Mouse (Mus musculus): ENCODE results near the gene Ltk. TPM values are rescaled to one million over a fixed set of nuclear protein-coding genes. Genes with fewer than 3 reads are reported as not detected.

The Ltk gene
- polyA plus RNA-seq, 1 experiment from 2014 or later, result 0.14 TPM

GRCm38 (mm10) chr2:119757601-119758100, 2.6 kb downstream of the Ltk start:
- Histone ChIP-seq H3K9ac (peak overlapping the region; percentile 70), H3K4me3 (peak overlapping the region; percentile 62), H3K4me2 (peak overlapping the region; percentile 98), H3K27ac (no peak overlapping the region), H3K36me3 (ENCODE audit: poor library complexity, severe bottlenecking) (no peaks in the 10 kb centered on the region), H3K9me3 (replicated peaks) (no peaks in the 10 kb centered on the region), H3K27me3 (peaks cover 59% of the 10 kb centered on the region), H3K4me1 (peaks cover 14% of the 10 kb centered on the region)
- ATAC-seq, result peak; percentile 48; the same call in 1 of the 2 replicates
- 3% methylated on average over 26 of the region's 31 CpGs for WGBS

GRCm38 (mm10) chr2:119749260-119749659, 11.0 kb downstream of the Ltk start:
- peaks cover 35% of the 10 kb centered on the region for H3K27me3 ChIP-seq
- WGBS, result 81% methylated on average over 13 of the region's 13 CpGs

GRCm38 (mm10) chr2:119747554-119747953, 12.7 kb downstream of the Ltk start:
- H3K4me2 ChIP-seq, result no peak overlapping the region
- H3K27me3 ChIP-seq, result peaks cover 46% of the 10 kb centered on the region
- no peak overlapping the region for H3K4me3 ChIP-seq
- no peak overlapping the region for H3K27ac ChIP-seq
- no peaks in the 10 kb centered on the region for H3K36me3 ChIP-seq (ENCODE audit: poor library complexity, severe bottlenecking)
- no peak for ATAC-seq
- 81% methylated on average over 7 of the region's 7 CpGs for WGBS
- no peak overlapping the region for H3K9ac ChIP-seq
- H3K9me3 ChIP-seq (replicated peaks), result no peaks in the 10 kb centered on the region
- peaks cover 23% of the 10 kb centered on the region for H3K4me1 ChIP-seq

More at GRCm38 (mm10) chr2:119749260-119749659, 11.0 kb downstream of the Ltk start:
- no peak overlapping the region for H3K4me3 ChIP-seq
- no peaks in the 10 kb centered on the region for H3K9me3 ChIP-seq (replicated peaks)
- H3K9ac ChIP-seq, result no peak overlapping the region
- no peak overlapping the region for H3K4me2 ChIP-seq
- peaks cover 6% of the 10 kb centered on the region for H3K4me1 ChIP-seq
- H3K27ac ChIP-seq, result no peak overlapping the region
- no peak for ATAC-seq
- no peaks in the 10 kb centered on the region for H3K36me3 ChIP-seq (ENCODE audit: poor library complexity, severe bottlenecking)

- Histone ChIP-seq H3K4me2 (no peak overlapping the region), H3K27me3 (peaks cover 52% of the 10 kb centered on the region), H3K27ac (no peak overlapping the region), H3K9me3 (replicated peaks) (no peaks in the 10 kb centered on the region), H3K4me3 (no peak overlapping the region), H3K4me1 (peaks cover 41% of the 10 kb centered on the region), H3K36me3 (ENCODE audit: poor library complexity, severe bottlenecking) (no peaks in the 10 kb centered on the region), H3K9ac (no peak overlapping the region)
- WGBS, result 3% methylated on average over 1 of the region's 1 CpGs
- ATAC-seq, result no peak
Measured at GRCm38 (mm10) chr2:119745281-119745680, 14.9 kb downstream of the Ltk start.

GRCm38 (mm10) chr2:119744163-119745111, 15.8 kb downstream of the Ltk start:
- H3K36me3 ChIP-seq (ENCODE audit: poor library complexity, severe bottlenecking), result no peaks in the 10 kb centered on the region
- H3K4me1 ChIP-seq, result peaks cover 41% of the 10 kb centered on the region
- no peak for ATAC-seq
- WGBS, result 6% methylated on average over 46 of the region's 46 CpGs
- H3K9ac ChIP-seq, result peak overlapping the region; percentile 4; the same call in 1 of the 2 replicates
- peak overlapping the region; percentile 98 for H3K4me2 ChIP-seq
- H3K4me3 ChIP-seq, result peak overlapping the region; percentile 13; the same call in 1 of the 2 replicates
- peaks cover 44% of the 10 kb centered on the region for H3K27me3 ChIP-seq
- no peaks in the 10 kb centered on the region for H3K9me3 ChIP-seq (replicated peaks)
- no peak overlapping the region for H3K27ac ChIP-seq

GRCm38 (mm10) chr2:119743808-119744162, 16.4 kb downstream of the Ltk start:
- peak overlapping the region; percentile 98; the same call in 1 of the 2 replicates for H3K4me2 ChIP-seq
- no peak for ATAC-seq
- no peaks in the 10 kb centered on the region for H3K36me3 ChIP-seq (ENCODE audit: poor library complexity, severe bottlenecking)

GRCm38 (mm10) chr2:119743176-119743807, 16.9 kb downstream of the Ltk start:
- Histone ChIP-seq H3K27ac (no peak overlapping the region), H3K9me3 (replicated peaks) (no peaks in the 10 kb centered on the region), H3K36me3 (ENCODE audit: poor library complexity, severe bottlenecking) (no peaks in the 10 kb centered on the region), H3K9ac (peak overlapping the region; percentile 66), H3K4me1 (peaks cover 41% of the 10 kb centered on the region), H3K4me2 (peak overlapping the region; percentile 98), H3K4me3 (peak overlapping the region; percentile 61), H3K27me3 (peaks cover 38% of the 10 kb centered on the region)
- WGBS, result 8% methylated on average over 22 of the region's 31 CpGs
- ATAC-seq, result no peak

More at GRCm38 (mm10) chr2:119743808-119744162, 16.4 kb downstream of the Ltk start:
- H3K9ac ChIP-seq, result no peak overlapping the region
- peak overlapping the region; percentile 13 for H3K4me3 ChIP-seq
- peaks cover 38% of the 10 kb centered on the region for H3K27me3 ChIP-seq
- H3K9me3 ChIP-seq (replicated peaks), result no peaks in the 10 kb centered on the region
- 7% methylated on average over 22 of the region's 22 CpGs for WGBS
- peaks cover 41% of the 10 kb centered on the region for H3K4me1 ChIP-seq
- no peak overlapping the region for H3K27ac ChIP-seq

- Histone ChIP-seq H3K36me3 (ENCODE audit: poor library complexity, severe bottlenecking) (no peaks in the 10 kb centered on the region), H3K9ac (peak overlapping the region; percentile 66), H3K4me3 (peak overlapping the region; percentile 61), H3K27ac (no peak overlapping the region), H3K9me3 (replicated peaks) (no peaks in the 10 kb centered on the region), H3K27me3 (peaks cover 39% of the 10 kb centered on the region), H3K4me2 (peak overlapping the region; percentile 98), H3K4me1 (peaks cover 41% of the 10 kb centered on the region)
- ATAC-seq, result peak; percentile 52
- WGBS, result under 1% methylated on average over 54 of the region's 70 CpGs
Measured at GRCm38 (mm10) chr2:119742461-119743175, 17.6 kb downstream of the Ltk start.

- peak within 1 kb of the TSS; percentile 61 for H3K4me3 ChIP-seq
- peaks cover 46% of the 10 kb centered on the region for H3K27me3 ChIP-seq
- H3K27ac ChIP-seq, result peak within 1 kb of the TSS; percentile 40
- H3K9me3 ChIP-seq (replicated peaks), result no peaks in the 10 kb centered on the region
- peak; percentile 91 for ATAC-seq
- H3K4me1 ChIP-seq, result peaks cover 41% of the 10 kb centered on the region
- WGBS, result 0% methylated on average over 36 of the region's 53 CpGs
- peak within 1 kb of the TSS; percentile 66 for H3K9ac ChIP-seq
- H3K4me2 ChIP-seq, result peak within 1 kb of the TSS; percentile 98
- no peaks in the 10 kb centered on the region for H3K36me3 ChIP-seq (ENCODE audit: poor library complexity, severe bottlenecking)
Measured at GRCm38 (mm10) chr2:119741581-119742411, 18.4 kb downstream of the Ltk start, which contains the start of gene Itpka. Gene Itpka (plus strand): TSS chr2:119742337.

- WGBS, result 11% methylated on average over 2 of the region's 2 CpGs
- H3K27me3 ChIP-seq, result peaks cover 46% of the 10 kb centered on the region
- no peak for ATAC-seq
Measured at GRCm38 (mm10) chr2:119740567-119740966, 19.7 kb downstream of the Ltk start.

GRCm38 (mm10) chr2:119737124-119737523, 23.1 kb downstream of the Ltk start:
- H3K36me3 ChIP-seq (ENCODE audit: poor library complexity, severe bottlenecking), result peaks cover 39% of the 10 kb centered on the region
- peaks cover 13% of the 10 kb centered on the region for H3K4me1 ChIP-seq
- H3K9me3 ChIP-seq (replicated peaks), result no peaks in the 10 kb centered on the region
- H3K9ac ChIP-seq, result no peak overlapping the region
- H3K4me2 ChIP-seq, result no peak overlapping the region
- no peak overlapping the region for H3K4me3 ChIP-seq
- 32% methylated on average over 12 of the region's 12 CpGs for WGBS
- no peak for ATAC-seq
- peaks cover 13% of the 10 kb centered on the region; the same call in 1 of the 2 replicates for H3K27me3 ChIP-seq
- no peak overlapping the region for H3K27ac ChIP-seq

More at GRCm38 (mm10) chr2:119740567-119740966, 19.7 kb downstream of the Ltk start:
- H3K27ac ChIP-seq, result no peak overlapping the region
- peaks cover 41% of the 10 kb centered on the region for H3K4me1 ChIP-seq
- H3K36me3 ChIP-seq (ENCODE audit: poor library complexity, severe bottlenecking), result peaks cover 6% of the 10 kb centered on the region; the same call in 1 of the 2 replicates
- H3K9me3 ChIP-seq (replicated peaks), result no peaks in the 10 kb centered on the region
- no peak overlapping the region for H3K9ac ChIP-seq
- H3K4me3 ChIP-seq, result no peak overlapping the region
- no peak overlapping the region for H3K4me2 ChIP-seq

Measured in forebrain, embryonic 13.5 days (tissue).